Mouse (Mus musculus) neural tube, embryonic 12.5 days (tissue): ENCODE data around the gene Adcyap1r1. TPM values are rescaled to one million over a fixed set of nuclear protein-coding genes. Genes with fewer than 3 reads are reported as not detected.

Experiments used
- ATAC-seq: fragments of 200-750 bp; cut with Nextera tagmentation; 2 replicates; pipeline ENCODE4 v1.8.0; 2017; ENCODE audit warnings: low read depth, mild to moderate bottlenecking, moderate TSS enrichment, moderate library complexity; ENCODE audit not compliant: low FRiP score
- H3K27ac ChIP-seq: fragments of 300-500 bp; sonication (generic); 2 replicates; pipeline ENCODE4 v1.5.1; 2016
- H3K27me3 ChIP-seq: fragments of 300-500 bp; sonication (generic); replicated peaks from 2 replicates; pipeline ENCODE4 v1.6.1; 2016; ENCODE audit warnings: mild to moderate bottlenecking
- H3K36me3 ChIP-seq: fragments of 300-500 bp; sonication (generic); 2 replicates; pipeline ENCODE4 v1.6.1; 2016; ENCODE audit warnings: mild to moderate bottlenecking
- H3K4me1 ChIP-seq: fragments of 300-500 bp; sonication (generic); 2 replicates; pipeline ENCODE4 v1.6.1; 2016
- H3K4me2 ChIP-seq: fragments of 300-500 bp; sonication (generic); replicated peaks from 2 replicates; pipeline ENCODE4 v1.6.1; 2016; ENCODE audit warnings: mild to moderate bottlenecking
- H3K4me3 ChIP-seq: fragments of 300-500 bp; sonication (generic); 2 replicates; pipeline ENCODE4 v1.5.1; 2016
- H3K9ac ChIP-seq: fragments of 300-500 bp; sonication (generic); 2 replicates; pipeline ENCODE4 v1.6.1; 2016; ENCODE audit warnings: mild to moderate bottlenecking
- H3K9me3 ChIP-seq: fragments of 300-500 bp; sonication (generic); 2 replicates; pipeline ENCODE4 v1.6.1; 2016; ENCODE audit warnings: mild to moderate bottlenecking
- WGBS: fragments of 180-500 bp; shearing (Covaris S2); methylation state at CpG from one replicate; pipeline ENCODE4 v1.1.7; 2016; 5-methylcytosine and 5-hydroxymethylcytosine counted together
- polyA plus RNA-seq: library from polyadenylated mRNA; unstranded; fragments of >200 nt; fragmentation: Nextera tagmentation; extraction: Ambion mirVana; gene quantifications from 2 replicates; pipeline ENCODE4 v1.2.1, GENCODE M21; 2016

The Adcyap1r1 gene
- polyA plus RNA-seq, 1 experiment from 2014 or later = 33.3 TPM

GRCm38 (mm10) chr6:55482471-55482870 lies 30.7 kb downstream of the Adcyap1r1 start:
- Histone ChIP-seq H3K27ac (no peak overlapping the region), H3K4me2 (no peak overlapping the region), H3K27me3 (no peaks in the 10 kb centered on the region), H3K9ac (no peak overlapping the region), H3K9me3 (no peaks in the 10 kb centered on the region), H3K4me3 (no peak overlapping the region), H3K4me1 (peaks cover 25% of the 10 kb centered on the region), H3K36me3 (peaks cover 29% of the 10 kb centered on the region)
- no peak for ATAC-seq
- 90% methylated on average over 1 of the region's 1 CpGs for WGBS

GRCm38 (mm10) chr6:55483360-55483759 lies 31.6 kb downstream of the Adcyap1r1 start:
- H3K36me3 ChIP-seq = peaks cover 35% of the 10 kb centered on the region
- WGBS = 81% methylated on average over 7 of the region's 7 CpGs
- 0 out of 2 replicates have a peak overlapping the region, but pooled peaks have one; percentile 37 for H3K27ac ChIP-seq
- peaks cover 25% of the 10 kb centered on the region for H3K4me1 ChIP-seq
- H3K9me3 ChIP-seq = no peaks in the 10 kb centered on the region
- ATAC-seq = no peak
- no peak overlapping the region for H3K4me2 ChIP-seq
- no peak overlapping the region for H3K4me3 ChIP-seq
- H3K27me3 ChIP-seq = no peaks in the 10 kb centered on the region
- H3K9ac ChIP-seq = no peak overlapping the region

- peaks cover 41% of the 10 kb centered on the region for H3K36me3 ChIP-seq
Measured at GRCm38 (mm10) chr6:55484224-55484623, 32.4 kb downstream of the Adcyap1r1 start.

GRCm38 (mm10) chr6:55485216-55485615 lies 33.4 kb downstream of the Adcyap1r1 start:
- no peaks in the 10 kb centered on the region for H3K27me3 ChIP-seq
- H3K4me3 ChIP-seq = no peak overlapping the region
- H3K27ac ChIP-seq = no peak overlapping the region
- peaks cover 25% of the 10 kb centered on the region for H3K4me1 ChIP-seq
- ATAC-seq = no peak; the same call in 1 of the 2 replicates
- H3K4me2 ChIP-seq = no peak overlapping the region
- peaks cover 43% of the 10 kb centered on the region for H3K36me3 ChIP-seq
- no peak overlapping the region for H3K9ac ChIP-seq
- no peaks in the 10 kb centered on the region for H3K9me3 ChIP-seq
- WGBS = 66% methylated on average over 4 of the region's 4 CpGs

More at GRCm38 (mm10) chr6:55484224-55484623, 32.4 kb downstream of the Adcyap1r1 start:
- Histone ChIP-seq H3K9ac (no peak overlapping the region), H3K4me1 (peaks cover 25% of the 10 kb centered on the region), H3K9me3 (no peaks in the 10 kb centered on the region), H3K4me3 (no peak overlapping the region), H3K27ac (0 out of 2 replicates have a peak overlapping the region, but pooled peaks have one; percentile 37), H3K4me2 (no peak overlapping the region), H3K27me3 (no peaks in the 10 kb centered on the region)
- peak; percentile 83 for ATAC-seq
- 31% methylated on average over 4 of the region's 4 CpGs for WGBS

GRCm38 (mm10) chr6:55487726-55488125 lies 35.9 kb downstream of the Adcyap1r1 start:
- H3K4me1 ChIP-seq = peaks cover 24% of the 10 kb centered on the region
- no peak overlapping the region for H3K4me3 ChIP-seq
- no peak overlapping the region for H3K4me2 ChIP-seq
- H3K36me3 ChIP-seq = peaks cover 54% of the 10 kb centered on the region
- no peaks in the 10 kb centered on the region for H3K9me3 ChIP-seq
- no peak overlapping the region for H3K9ac ChIP-seq
- no peak for ATAC-seq
- WGBS = 70% methylated on average over 6 of the region's 6 CpGs
- no peak overlapping the region for H3K27ac ChIP-seq
- no peaks in the 10 kb centered on the region for H3K27me3 ChIP-seq

GRCm38 (mm10) chr6:55496201-55496600 lies 44.4 kb downstream of the Adcyap1r1 start:
- H3K4me3 ChIP-seq = no peak overlapping the region
- ATAC-seq = no peak
- H3K4me2 ChIP-seq = no peak overlapping the region
- H3K9ac ChIP-seq = no peak overlapping the region
- 98% methylated on average over 4 of the region's 4 CpGs for WGBS
- no peaks in the 10 kb centered on the region for H3K27me3 ChIP-seq
- H3K4me1 ChIP-seq = no peaks in the 10 kb centered on the region
- no peak overlapping the region for H3K27ac ChIP-seq
- peaks cover 40% of the 10 kb centered on the region for H3K36me3 ChIP-seq
- no peaks in the 10 kb centered on the region for H3K9me3 ChIP-seq

GRCm38 (mm10) chr6:55498753-55499152 lies 47.0 kb downstream of the Adcyap1r1 start:
- no peak overlapping the region for H3K27ac ChIP-seq
- H3K27me3 ChIP-seq = no peaks in the 10 kb centered on the region
- H3K9me3 ChIP-seq = no peaks in the 10 kb centered on the region
- H3K4me2 ChIP-seq = no peak overlapping the region
- no peak overlapping the region for H3K9ac ChIP-seq
- H3K36me3 ChIP-seq = peaks cover 28% of the 10 kb centered on the region
- no peaks in the 10 kb centered on the region for H3K4me1 ChIP-seq
- no peak overlapping the region for H3K4me3 ChIP-seq
- no peak for ATAC-seq

GRCm38 (mm10) chr6:55501061-55501460 lies 49.3 kb downstream of the Adcyap1r1 start:
- Histone ChIP-seq H3K4me3 (no peak overlapping the region), H3K36me3 (peaks cover 18% of the 10 kb centered on the region), H3K9me3 (no peaks in the 10 kb centered on the region), H3K9ac (no peak overlapping the region), H3K27me3 (no peaks in the 10 kb centered on the region), H3K4me2 (no peak overlapping the region), H3K4me1 (no peaks in the 10 kb centered on the region), H3K27ac (no peak overlapping the region)
- 79% methylated on average over 6 of the region's 6 CpGs for WGBS
- ATAC-seq = no peak

- Histone ChIP-seq H3K4me3 (no peak overlapping the region), H3K27ac (no peak overlapping the region), H3K4me2 (no peak overlapping the region), H3K9me3 (no peaks in the 10 kb centered on the region), H3K27me3 (no peaks in the 10 kb centered on the region), H3K36me3 (peaks cover 11% of the 10 kb centered on the region), H3K4me1 (no peaks in the 10 kb centered on the region), H3K9ac (no peak overlapping the region)
- 80% methylated on average over 7 of the region's 7 CpGs for WGBS
- no peak for ATAC-seq
Measured at GRCm38 (mm10) chr6:55502309-55502708, 50.5 kb downstream of the Adcyap1r1 start.

GRCm38 (mm10) chr6:55504797-55505488 lies 53.2 kb downstream of the Adcyap1r1 start:
- H3K27me3 ChIP-seq = no peaks in the 10 kb centered on the region
- H3K4me3 ChIP-seq = no peak overlapping the region
- no peaks in the 10 kb centered on the region for H3K4me1 ChIP-seq
- no peaks in the 10 kb centered on the region for H3K9me3 ChIP-seq
- no peak overlapping the region for H3K9ac ChIP-seq
- WGBS = 88% methylated on average over 2 of the region's 2 CpGs
- no peak overlapping the region for H3K4me2 ChIP-seq
- no peak overlapping the region for H3K27ac ChIP-seq
- no peaks in the 10 kb centered on the region for H3K36me3 ChIP-seq
- ATAC-seq = peak; percentile 45

GRCm38 (mm10) chr6:55506519-55506918 lies 54.7 kb downstream of the Adcyap1r1 start:
- no peak for ATAC-seq
- Histone ChIP-seq H3K27ac (no peak overlapping the region), H3K27me3 (no peaks in the 10 kb centered on the region), H3K4me2 (no peak overlapping the region), H3K9me3 (no peaks in the 10 kb centered on the region), H3K9ac (no peak overlapping the region), H3K4me3 (no peak overlapping the region), H3K4me1 (no peaks in the 10 kb centered on the region), H3K36me3 (no peaks in the 10 kb centered on the region)
- 84% methylated on average over 4 of the region's 4 CpGs for WGBS

- H3K9ac ChIP-seq = no peak overlapping the region
- no peaks in the 10 kb centered on the region for H3K9me3 ChIP-seq
- H3K4me3 ChIP-seq = no peak overlapping the region
- WGBS = 83% methylated on average over 6 of the region's 6 CpGs
- no peak for ATAC-seq
- no peaks in the 10 kb centered on the region for H3K27me3 ChIP-seq
- no peaks in the 10 kb centered on the region for H3K36me3 ChIP-seq
- no peak overlapping the region for H3K27ac ChIP-seq
- no peak overlapping the region for H3K4me2 ChIP-seq
- no peaks in the 10 kb centered on the region for H3K4me1 ChIP-seq
Measured at GRCm38 (mm10) chr6:55509130-55509870, 57.5 kb downstream of the Adcyap1r1 start.
